Mouse (Mus musculus) intestine, embryonic 16.5 days (tissue): ENCODE data around the gene Rad51b. TPM values are rescaled to one million over a fixed set of nuclear protein-coding genes. Genes with fewer than 3 reads are reported as not detected.

ENCODE experiments used
- ATAC-seq: fragments of 200-750 bp; cut with Nextera tagmentation; 2 replicates; pipeline ENCODE4 v1.8.0; 2017; ENCODE audit warnings: moderate TSS enrichment, moderate library complexity
- H3K27ac ChIP-seq: fragments of 300-500 bp; sonication (generic); 2 replicates; pipeline ENCODE4 v1.5.1; 2014; ENCODE audit warnings: mild to moderate bottlenecking, low read length
- H3K27me3 ChIP-seq: fragments of 300-500 bp; sonication (generic); replicated peaks from 2 replicates; pipeline ENCODE4 v1.6.1; 2014; ENCODE audit warnings: low read length, control low read depth, mixed read lengths; ENCODE audit not compliant: control insufficient read depth, insufficient read depth
- H3K36me3 ChIP-seq: fragments of 300-500 bp; sonication (generic); 2 replicates; pipeline ENCODE4 v1.6.1; 2014; ENCODE audit warnings: low read length, control low read depth; ENCODE audit not compliant: control insufficient read depth, insufficient read depth
- H3K4me1 ChIP-seq: fragments of 300-500 bp; sonication (generic); 2 replicates; pipeline ENCODE4 v1.6.1; 2014; ENCODE audit warnings: low read length, control low read depth, mixed read lengths; ENCODE audit not compliant: control insufficient read depth, insufficient read depth
- H3K4me2 ChIP-seq: fragments of 300-500 bp; sonication (generic); 2 replicates; pipeline ENCODE4 v1.6.1; 2014; ENCODE audit warnings: low read depth, low read length, control low read depth
- H3K4me3 ChIP-seq: fragments of 300-500 bp; sonication (generic); 2 replicates; pipeline ENCODE4 v1.5.1; 2014; ENCODE audit warnings: mild to moderate bottlenecking, low read length
- H3K9ac ChIP-seq: fragments of 300-500 bp; sonication (generic); 2 replicates; pipeline ENCODE4 v1.6.1; 2014; ENCODE audit warnings: low read depth, low read length
- H3K9me3 ChIP-seq: fragments of 300-500 bp; sonication (generic); 2 replicates; pipeline ENCODE4 v1.6.1; 2016; ENCODE audit warnings: low read length, control low read depth; ENCODE audit not compliant: control insufficient read depth
- WGBS: fragments of 180-500 bp; shearing (Covaris S2); extraction: QIAGEN DNeasy Blood & Tissue Kit; methylation state at CpG from one replicate; pipeline ENCODE4 v1.1.7; 2014; 5-methylcytosine and 5-hydroxymethylcytosine counted together
- polyA plus RNA-seq: library from polyadenylated mRNA; unstranded; fragments of >200 nt; fragmentation: Nextera tagmentation; extraction: Ambion mirVana; gene quantifications from 2 replicates; pipeline ENCODE4 v1.2.1, GENCODE M21; 2015

The Rad51b gene
- polyA plus RNA-seq, 1 experiment from 2014 or later = 6.8 TPM

DNA sequence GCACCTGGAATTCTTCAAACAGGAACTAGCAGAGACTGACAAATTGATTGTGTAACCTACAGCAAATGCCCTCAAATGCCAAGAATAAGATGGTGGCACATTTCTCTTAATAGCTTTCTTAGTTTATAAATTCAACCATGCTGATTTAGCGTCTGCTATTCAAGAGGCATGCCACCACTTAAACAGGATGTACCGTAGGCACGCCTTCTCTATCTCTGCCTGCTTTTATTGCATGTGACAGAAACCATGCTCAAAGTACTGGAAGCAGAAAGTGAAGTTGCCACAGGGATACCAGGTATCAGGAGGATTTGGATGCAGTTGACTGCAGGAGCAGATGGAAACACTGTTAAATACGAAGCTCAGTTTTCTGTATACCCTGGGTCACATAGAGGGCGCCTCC, 448.1 kb downstream of the Rad51b start:
- no peak overlapping the region for H3K9ac ChIP-seq
- H3K9me3 ChIP-seq = no peaks in the 10 kb centered on the region
- ATAC-seq = no peak
- no peak overlapping the region for H3K4me2 ChIP-seq
- WGBS = 45% methylated on average over 5 of the region's 5 CpGs
- H3K36me3 ChIP-seq = no peaks in the 10 kb centered on the region
- peaks cover 21% of the 10 kb centered on the region for H3K4me1 ChIP-seq
- peak overlapping the region; percentile 2; the same call in 1 of the 2 replicates for H3K27ac ChIP-seq
- H3K4me3 ChIP-seq = no peak overlapping the region
- H3K27me3 ChIP-seq = no peaks in the 10 kb centered on the region

DNA sequence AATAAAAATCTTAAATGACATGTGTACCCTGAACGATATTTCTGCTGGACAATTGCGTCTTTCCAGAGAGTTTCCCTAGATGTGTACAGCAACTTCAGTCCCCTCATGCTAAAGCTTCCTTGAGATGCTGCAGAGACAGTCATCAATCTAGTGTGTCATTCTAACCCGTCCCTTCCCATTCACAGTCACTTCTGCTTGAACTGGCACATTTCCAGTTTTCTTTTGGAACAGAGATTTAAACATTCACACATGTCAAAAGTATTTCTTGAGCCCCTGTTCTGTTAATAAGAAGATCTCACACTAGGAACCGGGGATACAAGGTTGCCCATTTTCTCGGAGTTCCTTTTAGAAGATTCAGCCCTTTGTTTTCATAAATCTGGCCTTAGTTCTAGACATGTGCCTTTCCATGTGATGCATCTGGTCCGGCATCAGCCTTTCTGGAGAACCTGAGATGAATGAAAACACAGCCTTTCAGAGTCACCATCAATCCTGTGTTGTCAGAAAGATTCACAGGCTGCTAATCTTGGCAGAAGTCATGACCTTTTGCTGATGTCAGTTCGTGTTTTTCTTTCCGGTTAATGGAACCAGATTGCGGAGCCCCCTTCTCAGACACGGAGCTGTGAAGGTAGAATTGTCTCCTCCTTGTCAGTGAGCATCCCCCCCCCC, 448.9 kb downstream of the Rad51b start:
- Histone ChIP-seq H3K9ac (no peak overlapping the region), H3K27ac (no peak overlapping the region)

DNA sequence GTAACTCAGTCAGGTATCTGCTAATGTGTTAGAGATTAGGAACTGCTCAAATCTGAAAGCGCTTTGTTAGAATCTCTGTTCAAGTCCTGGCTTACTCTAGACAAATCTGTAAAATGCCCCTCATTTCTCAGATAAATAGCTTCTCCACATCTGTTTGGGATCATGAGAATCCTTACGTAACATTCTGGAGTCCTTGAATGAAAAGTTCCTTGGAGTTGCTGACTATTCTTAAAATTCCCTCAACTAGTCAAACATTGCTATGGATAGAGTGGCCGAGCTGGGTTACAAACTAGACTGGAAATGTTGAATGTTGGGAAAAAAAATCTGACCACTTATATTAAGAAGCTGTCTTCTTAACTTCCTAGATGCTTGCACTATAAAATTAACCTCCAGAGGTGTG, 450.5 kb downstream of the Rad51b start:
- Histone ChIP-seq H3K9me3 (no peaks in the 10 kb centered on the region), H3K4me2 (no peak overlapping the region), H3K9ac (no peak overlapping the region), H3K36me3 (no peaks in the 10 kb centered on the region), H3K27ac (no peak overlapping the region), H3K27me3 (no peaks in the 10 kb centered on the region), H3K4me1 (peaks cover 39% of the 10 kb centered on the region), H3K4me3 (no peak overlapping the region)
- WGBS = 77% methylated on average over 3 of the region's 3 CpGs
- ATAC-seq = no peak

More for the DNA sequence above, 448.9 kb downstream of the Rad51b start:
- H3K4me2 ChIP-seq = no peak overlapping the region
- H3K9me3 ChIP-seq = no peaks in the 10 kb centered on the region
- no peaks in the 10 kb centered on the region for H3K36me3 ChIP-seq
- ATAC-seq = no peak
- peaks cover 27% of the 10 kb centered on the region for H3K4me1 ChIP-seq
- no peak overlapping the region for H3K4me3 ChIP-seq
- no peaks in the 10 kb centered on the region for H3K27me3 ChIP-seq
- 30% methylated on average over 10 of the region's 10 CpGs for WGBS

DNA sequence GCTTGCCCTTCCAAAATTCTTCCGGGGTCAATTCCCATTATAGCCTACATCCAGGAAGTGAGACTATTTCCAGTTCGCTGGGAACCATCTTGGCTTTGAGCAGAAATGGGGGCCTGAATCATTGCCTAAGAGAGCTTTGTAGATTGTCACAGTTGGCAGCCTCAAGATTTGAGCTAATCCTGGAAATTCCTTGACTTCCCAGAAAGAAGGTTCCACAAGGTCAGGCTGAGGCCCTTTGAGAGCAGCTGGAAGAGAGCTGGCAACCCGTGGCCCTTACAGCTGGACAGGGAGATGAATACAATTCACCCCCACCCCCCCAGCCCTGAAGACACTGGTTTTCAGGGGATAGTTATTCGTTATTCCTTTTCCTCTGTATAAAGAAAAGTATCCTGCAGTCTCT, 451.8 kb downstream of the Rad51b start:
- 48% methylated on average over 4 of the region's 4 CpGs for WGBS
- no peaks in the 10 kb centered on the region for H3K27me3 ChIP-seq
- no peak overlapping the region for H3K4me2 ChIP-seq
- H3K4me1 ChIP-seq = peaks cover 39% of the 10 kb centered on the region
- H3K9me3 ChIP-seq = no peaks in the 10 kb centered on the region
- no peaks in the 10 kb centered on the region for H3K36me3 ChIP-seq
- no peak overlapping the region for H3K4me3 ChIP-seq
- no peak overlapping the region for H3K9ac ChIP-seq
- no peak overlapping the region for H3K27ac ChIP-seq
- ATAC-seq = no peak

DNA sequence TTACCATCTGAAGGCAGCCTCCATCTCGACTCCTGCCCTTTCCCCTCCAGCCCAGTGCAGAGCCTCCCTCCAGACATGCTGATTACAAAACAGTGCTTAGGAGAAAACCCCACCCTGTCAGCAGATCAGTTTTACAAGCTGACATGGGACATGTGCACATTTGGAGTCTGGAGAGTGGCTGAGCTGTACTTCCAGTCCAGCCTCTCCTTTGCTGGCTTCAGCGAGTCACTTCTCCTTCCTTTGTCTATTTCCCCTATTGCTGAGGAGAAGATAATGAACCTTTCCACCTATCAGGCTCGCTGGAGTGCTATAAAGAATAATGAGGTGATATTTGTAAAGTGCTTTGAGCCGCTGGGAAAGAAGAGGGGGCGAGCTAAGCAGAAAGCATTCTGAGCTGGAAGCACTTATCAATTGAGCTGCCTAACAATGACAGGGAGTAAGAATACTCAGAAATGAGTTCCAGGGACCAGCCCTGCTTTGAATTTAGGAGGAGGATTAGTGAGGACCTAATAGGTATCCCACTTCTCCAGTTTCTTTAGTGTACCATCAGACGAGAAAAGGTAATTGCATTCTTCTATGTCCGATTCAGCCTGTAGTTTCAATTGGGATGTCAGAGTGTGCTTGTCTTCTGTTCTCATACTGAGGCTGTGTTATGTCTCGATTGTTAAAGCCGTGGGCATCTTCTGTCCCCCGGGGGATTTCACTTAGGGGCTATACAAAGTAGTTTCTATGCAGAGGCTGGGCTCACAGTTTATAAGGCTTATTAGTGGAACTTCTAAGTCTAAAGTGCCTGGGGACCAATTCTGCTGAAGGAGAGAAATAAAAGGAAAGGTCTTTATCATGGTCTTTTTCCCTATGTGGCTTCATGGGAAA, 453.4 kb downstream of the Rad51b start:
- Histone ChIP-seq H3K4me2 (peak overlapping the region; percentile 8; the same call in 1 of the 2 replicates), H3K9ac (peak overlapping the region; percentile 41; the same call in 1 of the 2 replicates), H3K36me3 (no peaks in the 10 kb centered on the region), H3K4me1 (peaks cover 40% of the 10 kb centered on the region), H3K27me3 (no peaks in the 10 kb centered on the region), H3K4me3 (no peak overlapping the region), H3K9me3 (no peaks in the 10 kb centered on the region), H3K27ac (peak overlapping the region; percentile 70)
- ATAC-seq = peak; percentile 82
- WGBS = 25% methylated on average over 10 of the region's 10 CpGs

DNA sequence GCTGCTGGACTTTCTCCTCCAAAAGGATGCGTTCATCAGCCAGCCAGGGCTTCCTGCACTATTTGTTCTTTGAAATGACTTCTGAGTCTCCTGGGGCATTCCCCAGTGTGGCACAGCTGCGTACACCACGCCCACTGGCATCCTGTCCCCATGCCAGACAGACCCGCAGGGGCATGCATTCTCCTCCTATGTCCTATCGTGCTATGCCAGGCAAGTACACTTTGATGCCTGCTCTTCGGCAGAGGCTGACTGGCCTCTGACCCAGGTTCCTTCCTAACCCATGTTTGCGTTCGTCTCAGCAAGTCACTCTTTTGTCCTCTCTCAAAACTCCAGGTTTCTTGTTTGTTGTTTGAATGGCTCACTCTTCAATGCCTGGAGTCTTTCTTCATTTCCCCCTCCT, 454.7 kb downstream of the Rad51b start:
- H3K4me2 ChIP-seq = no peak overlapping the region
- peaks cover 40% of the 10 kb centered on the region for H3K4me1 ChIP-seq

DNA sequence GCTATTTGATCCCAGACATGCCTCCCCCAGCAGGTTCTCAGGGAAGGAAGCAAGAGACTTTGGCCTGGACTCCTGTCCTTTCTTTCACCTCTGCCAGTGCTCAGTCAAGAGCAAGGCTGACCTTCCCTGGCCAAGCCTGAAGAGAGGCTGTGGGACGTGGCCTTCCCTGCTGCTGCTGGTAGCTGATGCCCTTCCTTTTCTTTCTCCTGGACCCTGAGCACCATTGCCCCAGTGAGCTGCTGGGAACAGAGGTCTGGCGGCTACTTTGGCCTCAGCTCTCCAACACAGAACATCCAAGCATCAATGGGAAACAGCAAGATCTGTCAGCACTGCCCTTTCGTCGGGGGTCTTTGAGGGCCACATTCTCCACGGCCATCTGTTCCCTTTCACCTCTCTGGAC, 455.1 kb downstream of the Rad51b start:
- no peaks in the 10 kb centered on the region for H3K27me3 ChIP-seq
- H3K36me3 ChIP-seq = no peaks in the 10 kb centered on the region
- H3K9ac ChIP-seq = peak overlapping the region; percentile 21; the same call in 1 of the 2 replicates
- no peak overlapping the region for H3K4me2 ChIP-seq
- no peak overlapping the region for H3K4me3 ChIP-seq
- no peak for ATAC-seq
- H3K9me3 ChIP-seq = no peaks in the 10 kb centered on the region
- H3K4me1 ChIP-seq = peaks cover 40% of the 10 kb centered on the region
- WGBS = 54% methylated on average over 5 of the region's 5 CpGs
- 0 out of 2 replicates have a peak overlapping the region, but pooled peaks have one; percentile 24 for H3K27ac ChIP-seq

More for the DNA sequence above, 454.7 kb downstream of the Rad51b start:
- Histone ChIP-seq H3K9me3 (no peaks in the 10 kb centered on the region), H3K9ac (peak overlapping the region; percentile 21; the same call in 1 of the 2 replicates), H3K4me3 (no peak overlapping the region), H3K36me3 (no peaks in the 10 kb centered on the region), H3K27me3 (no peaks in the 10 kb centered on the region), H3K27ac (peak overlapping the region; percentile 24; the same call in 1 of the 2 replicates)
- 43% methylated on average over 8 of the region's 8 CpGs for WGBS
- no peak for ATAC-seq

DNA sequence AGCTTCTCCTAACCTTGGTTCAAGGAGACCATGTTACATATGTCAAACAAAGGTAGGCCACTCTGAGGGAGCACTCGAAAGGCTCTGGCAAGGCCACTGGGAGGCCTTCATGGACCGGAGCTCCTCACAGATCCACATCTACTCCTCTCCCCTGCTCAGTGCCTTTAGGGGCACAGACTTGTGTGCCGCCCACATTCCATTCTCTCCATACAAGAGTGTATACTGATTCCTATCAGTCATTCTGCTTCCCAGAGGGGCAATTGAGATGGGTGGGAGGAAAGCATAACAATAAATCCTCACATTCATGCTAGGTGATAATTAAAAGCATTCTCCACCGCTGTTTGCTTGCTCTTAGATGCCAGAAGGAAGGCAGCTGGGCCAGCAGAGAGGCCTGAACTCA, 458.5 kb downstream of the Rad51b start:
- H3K4me2 ChIP-seq = no peak overlapping the region
- H3K9ac ChIP-seq = no peak overlapping the region
- H3K27me3 ChIP-seq = no peaks in the 10 kb centered on the region
- 47% methylated on average over 4 of the region's 4 CpGs for WGBS
- H3K4me1 ChIP-seq = peaks cover 31% of the 10 kb centered on the region
- H3K27ac ChIP-seq = no peak overlapping the region
- H3K36me3 ChIP-seq = no peaks in the 10 kb centered on the region
- no peak overlapping the region for H3K4me3 ChIP-seq
- H3K9me3 ChIP-seq = no peaks in the 10 kb centered on the region
- no peak for ATAC-seq

DNA sequence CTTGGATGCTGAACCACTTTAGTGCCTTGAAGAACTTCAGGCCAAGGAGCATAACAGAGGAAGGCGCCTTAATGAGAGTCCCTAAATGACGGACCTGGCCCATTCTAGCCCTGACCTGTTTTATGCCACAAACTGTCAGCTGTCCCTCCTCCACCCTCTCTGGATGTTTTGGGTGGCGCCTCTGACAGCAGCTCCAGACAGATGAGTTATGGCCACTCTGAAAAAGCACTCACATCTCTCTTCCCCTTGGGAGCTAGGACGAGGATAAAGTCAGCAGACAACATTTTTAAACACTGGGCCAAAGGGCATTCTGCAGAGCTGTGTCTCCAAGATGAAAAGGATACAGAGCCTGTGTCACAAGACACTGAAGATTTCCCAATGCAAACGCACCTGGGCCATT, 459.3 kb downstream of the Rad51b start:
- H3K36me3 ChIP-seq = no peaks in the 10 kb centered on the region
- H3K4me1 ChIP-seq = peaks cover 25% of the 10 kb centered on the region
- peak; percentile 27; the same call in 1 of the 2 replicates for ATAC-seq
- H3K9me3 ChIP-seq = no peaks in the 10 kb centered on the region
- H3K4me3 ChIP-seq = no peak overlapping the region
- 0 out of 2 replicates have a peak overlapping the region, but pooled peaks have one; percentile 0 for H3K27ac ChIP-seq
- H3K27me3 ChIP-seq = no peaks in the 10 kb centered on the region
- no peak overlapping the region for H3K9ac ChIP-seq
- no peak overlapping the region for H3K4me2 ChIP-seq
- WGBS = 52% methylated on average over 5 of the region's 5 CpGs
